Mouse (Mus musculus): Measurements from ENCODE around the gene Gm9747. TPM values are rescaled to one million over a fixed set of nuclear protein-coding genes. Genes with fewer than 3 reads are reported as not detected.

Gene Gm9747
- not detected in 2 replicates for polyA plus RNA-seq (2012; ENCODE audit: low replicate concordance)

GRCm38 (mm10) chr1:82232812-82233211 is at the start of gene Gm9747:
Gene Gm9747 (plus strand): TSS chr1:82233112.

Other genes with a start within 250 kb of the Gm9747 start
- 0.09 TPM in 1 of 2 replicates, not detected in the other for gene Irs1, start 58.3 kb downstream of the Gm9747 start, polyA plus RNA-seq (2012; ENCODE audit: low replicate concordance)
- 1.7 and 2.4 TPM in 2 replicates for gene Rhbdd1, start 83.3 kb downstream of the Gm9747 start, polyA plus RNA-seq (2012; ENCODE audit: low replicate concordance)